Mouse (Mus musculus): ENCODE results near the gene Mrpl18.

DNA sequence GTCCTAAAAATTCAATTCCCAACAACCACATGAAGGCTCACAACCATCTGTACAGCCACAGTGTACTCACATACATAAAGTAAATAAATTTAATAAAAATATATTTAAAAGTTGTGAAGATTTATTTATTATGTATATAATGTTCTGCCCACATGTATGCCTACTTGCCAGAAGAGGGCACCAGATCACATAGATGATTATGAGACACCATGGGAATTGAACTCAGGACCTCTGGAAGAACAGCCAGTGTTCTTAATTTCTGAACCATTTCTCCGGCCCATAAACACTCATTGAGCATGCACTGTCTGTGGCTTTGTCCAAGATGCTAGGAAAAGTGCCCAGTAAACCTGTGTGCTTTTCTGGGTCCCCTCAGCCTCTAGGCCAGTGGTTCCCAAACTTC, 34.9 kb downstream of the Mrpl18 start:
- TF ChIP-seq CTCF (IDR thresholded peaks at IDR 0.05; ENCODE audit: low read depth) (peak; percentile 30; the same call in 1 of the 2 replicates), EP300 (IDR thresholded peaks at IDR 0.05; ENCODE audit: low read depth) (no peak)

Measured in liver, embryonic 14.5 days (tissue).